Mouse (Mus musculus): ENCODE results near the gene Hmcn1. TPM values are rescaled to one million over a fixed set of nuclear protein-coding genes. Genes with fewer than 3 reads are reported as not detected.

The Hmcn1 gene
- total and polyA plus RNA-seq, 3 experiments: 0.33 TPM; not detected in 2

DNA sequence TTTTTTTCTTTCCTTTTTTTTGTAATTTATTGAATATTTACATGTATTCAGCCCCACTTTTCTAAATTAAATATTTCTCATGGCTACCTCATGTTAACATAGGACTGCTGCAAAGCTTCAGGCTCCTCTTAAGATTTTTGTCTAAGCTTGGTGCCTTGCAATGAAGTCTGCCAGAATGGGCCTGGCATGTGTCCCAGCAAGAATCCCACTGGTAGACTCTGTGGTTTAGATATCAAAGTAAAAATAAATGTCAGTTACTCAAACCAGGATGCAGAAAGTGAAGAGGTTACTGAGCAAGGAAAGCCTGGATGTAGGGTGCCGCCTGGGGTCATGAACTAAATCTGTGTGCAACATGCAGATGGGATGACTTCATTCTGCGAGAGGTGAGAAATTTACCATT, 217.5 kb downstream of the Hmcn1 start:
- Histone ChIP-seq H3K4me1 (ENCODE audit: insufficient read depth, low read depth, low read length) (no peaks in the 10 kb centered on the region), H3K36me3 (replicated peaks) (no peaks in the 10 kb centered on the region), H3K9me3 (replicated peaks) (no peaks in the 10 kb centered on the region), H3K4me3 (ENCODE audit: low read depth, low read length) (no peak overlapping the region), H3K27me3 (ENCODE audit: insufficient read depth, low read length) (peaks cover 2% of the 10 kb centered on the region; the same call in 1 of the 2 replicates)
- ATAC-seq (ENCODE audit: extremely low read depth, insufficient number of reproducible peaks, low FRiP score, poor library complexity, severe bottlenecking) (no peak), DNase-seq (ENCODE audit: low spot score) (no peak)
- TF ChIP-seq CTCF (IDR thresholded peaks at IDR 0.05; ENCODE audit: low read depth, low read length) (no peak), GATA1 (IDR thresholded peaks at IDR 0.05; ENCODE audit: borderline replicate concordance, low read length) (no peak), GATA2 (IDR thresholded peaks at IDR 0.05; ENCODE audit: borderline replicate concordance, low read depth, low read length) (no peak), TAL1 (conservative IDR thresholded peaks at IDR 0.05; ENCODE audit: low read depth, low read length) (no peak), POLR2AphosphoS5 (IDR thresholded peaks at IDR 0.05; ENCODE audit: insufficient replicate concordance, low read depth, low read length) (no peak)

DNA sequence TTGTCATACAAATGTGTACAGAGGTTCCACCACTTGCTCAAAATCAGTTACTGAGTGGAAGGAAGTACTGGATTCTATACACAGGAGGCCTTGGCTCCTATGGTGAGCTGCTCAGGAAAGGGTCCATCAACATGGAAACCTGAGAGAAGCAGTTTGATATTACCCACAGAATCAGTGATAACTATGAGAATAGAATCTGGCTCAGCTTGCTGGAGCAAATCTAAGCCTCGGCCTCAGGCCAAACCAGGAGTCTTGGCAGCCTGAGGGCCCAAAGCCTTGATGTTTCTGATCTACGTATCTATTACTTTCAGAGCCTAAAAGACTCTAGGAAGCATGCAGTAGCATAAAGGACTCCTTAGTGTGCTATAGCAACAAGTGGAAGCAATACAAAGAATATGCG, 220.3 kb downstream of the Hmcn1 start:
- Histone ChIP-seq H3K4me3 (ENCODE audit: low read depth, low read length) (no peak overlapping the region), H3K27me3 (ENCODE audit: insufficient read depth, low read length) (peaks cover 2% of the 10 kb centered on the region; the same call in 1 of the 2 replicates), H3K36me3 (replicated peaks) (no peaks in the 10 kb centered on the region), H3K4me1 (ENCODE audit: insufficient read depth, low read depth, low read length) (no peaks in the 10 kb centered on the region), H3K9me3 (replicated peaks) (no peaks in the 10 kb centered on the region)
- no peak for DNase-seq (ENCODE audit: low spot score)
- ATAC-seq (ENCODE audit: extremely low read depth, insufficient number of reproducible peaks, low FRiP score, poor library complexity, severe bottlenecking): no peak
- TF ChIP-seq GATA1 (IDR thresholded peaks at IDR 0.05; ENCODE audit: borderline replicate concordance, low read length) (no peak), POLR2AphosphoS5 (IDR thresholded peaks at IDR 0.05; ENCODE audit: insufficient replicate concordance, low read depth, low read length) (no peak), CTCF (IDR thresholded peaks at IDR 0.05; ENCODE audit: low read depth, low read length) (no peak)

DNA sequence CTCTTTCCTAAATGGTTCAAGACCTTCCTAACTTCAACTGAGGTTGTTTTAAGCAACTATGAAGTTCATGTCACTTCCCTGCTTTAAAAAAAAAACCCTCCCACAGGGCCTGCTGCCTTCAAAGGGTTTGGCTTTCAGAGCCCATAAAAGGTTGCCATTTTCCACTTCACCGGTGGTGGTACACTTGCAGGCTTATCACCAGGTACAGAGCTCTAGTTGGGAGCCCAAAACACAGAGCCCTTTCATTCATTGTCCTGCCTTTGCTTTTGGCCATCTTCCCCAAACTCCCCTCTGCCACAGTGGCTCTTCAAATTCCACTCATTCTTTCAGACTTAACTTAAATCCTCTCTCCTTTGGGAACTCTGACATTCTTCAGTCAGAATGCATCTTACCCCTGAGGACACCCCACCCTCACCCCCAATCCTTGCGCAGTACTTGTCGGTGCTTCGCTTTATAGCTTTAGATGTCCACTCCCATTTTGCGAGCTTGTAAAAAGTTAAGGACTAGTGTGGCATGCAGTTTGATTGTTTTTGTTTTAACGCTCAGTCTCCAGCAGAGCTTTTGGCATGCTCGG, 222.2 kb downstream of the Hmcn1 start:
- Histone ChIP-seq H3K36me3 (replicated peaks) (no peaks in the 10 kb centered on the region), H3K27me3 (ENCODE audit: insufficient read depth, low read length) (peaks cover 2% of the 10 kb centered on the region; the same call in 1 of the 2 replicates), H3K4me1 (ENCODE audit: insufficient read depth, low read depth, low read length) (no peaks in the 10 kb centered on the region), H3K9me3 (replicated peaks) (no peaks in the 10 kb centered on the region), H3K4me3 (ENCODE audit: low read depth, low read length) (no peak overlapping the region)
- TF ChIP-seq GATA2 (IDR thresholded peaks at IDR 0.05; ENCODE audit: borderline replicate concordance, low read depth, low read length): no peak
- no peak for TF ChIP-seq GATA1 (IDR thresholded peaks at IDR 0.05; ENCODE audit: borderline replicate concordance, low read length)
- TF ChIP-seq POLR2AphosphoS5 (IDR thresholded peaks at IDR 0.05; ENCODE audit: insufficient replicate concordance, low read depth, low read length): no peak
- no peak for ATAC-seq (ENCODE audit: extremely low read depth, insufficient number of reproducible peaks, low FRiP score, poor library complexity, severe bottlenecking)
- DNase-seq (ENCODE audit: low spot score): no peak

DNA sequence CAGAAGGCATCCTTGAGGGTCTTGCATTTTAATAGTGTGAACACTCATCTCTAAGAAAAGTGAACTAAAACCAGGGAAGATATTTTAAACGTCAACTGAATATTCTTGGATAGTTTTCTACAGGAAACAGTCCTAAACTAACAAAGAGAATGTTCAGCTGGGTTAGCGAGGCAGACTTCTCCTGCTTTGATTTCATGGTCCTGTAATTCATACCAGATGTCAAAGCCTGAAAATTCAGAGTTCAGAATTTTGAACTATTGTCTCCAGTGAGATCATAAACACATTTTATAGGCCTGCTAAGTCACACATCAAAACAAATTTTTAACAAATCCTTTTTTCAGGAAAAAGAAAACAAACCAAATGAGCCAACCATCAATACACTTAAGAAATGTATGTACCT, 223.4 kb downstream of the Hmcn1 start:
- H3K4me1 ChIP-seq (ENCODE audit: insufficient read depth, low read depth, low read length): no peaks in the 10 kb centered on the region

DNA sequence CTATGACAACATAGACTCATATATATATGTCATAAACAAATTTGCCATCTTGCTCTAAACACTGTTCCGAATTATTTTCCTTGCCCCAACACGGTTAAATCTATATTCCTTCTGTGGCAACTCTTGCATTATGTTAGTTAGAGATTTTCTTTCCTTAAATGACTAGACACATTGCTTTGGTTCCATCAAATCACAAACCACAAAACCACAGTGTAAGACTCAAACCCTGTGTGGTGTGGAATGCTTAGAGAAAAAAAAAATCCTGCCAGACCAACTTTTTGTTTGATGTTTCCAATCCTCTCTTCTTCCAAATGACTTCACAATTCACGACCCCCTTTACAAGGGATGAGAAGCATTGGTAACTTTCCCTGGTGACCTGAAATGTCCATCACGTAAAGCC, 231.6 kb downstream of the Hmcn1 start:
- no peak for ATAC-seq (ENCODE audit: extremely low read depth, insufficient number of reproducible peaks, low FRiP score, poor library complexity, severe bottlenecking)
- H3K4me1 ChIP-seq (ENCODE audit: insufficient read depth, low read depth, low read length): no peaks in the 10 kb centered on the region
- no peak for DNase-seq (ENCODE audit: low spot score)
- H3K4me3 ChIP-seq (ENCODE audit: low read depth, low read length): no peak overlapping the region
- no peaks in the 10 kb centered on the region for H3K27me3 ChIP-seq (ENCODE audit: insufficient read depth, low read length)
- H3K9me3 ChIP-seq (replicated peaks): no peaks in the 10 kb centered on the region
- TF ChIP-seq TAL1 (conservative IDR thresholded peaks at IDR 0.05; ENCODE audit: low read depth, low read length) (no peak), GATA1 (IDR thresholded peaks at IDR 0.05; ENCODE audit: borderline replicate concordance, low read length) (no peak), POLR2AphosphoS5 (IDR thresholded peaks at IDR 0.05; ENCODE audit: insufficient replicate concordance, low read depth, low read length) (no peak), CTCF (IDR thresholded peaks at IDR 0.05; ENCODE audit: low read depth, low read length) (no peak), GATA2 (IDR thresholded peaks at IDR 0.05; ENCODE audit: borderline replicate concordance, low read depth, low read length) (no peak)
- no peaks in the 10 kb centered on the region for H3K36me3 ChIP-seq (replicated peaks)

More for the DNA sequence above, 223.4 kb downstream of the Hmcn1 start:
- Histone ChIP-seq H3K9me3 (replicated peaks) (no peaks in the 10 kb centered on the region), H3K4me3 (ENCODE audit: low read depth, low read length) (no peak overlapping the region), H3K36me3 (replicated peaks) (no peaks in the 10 kb centered on the region), H3K27me3 (ENCODE audit: insufficient read depth, low read length) (peaks cover 2% of the 10 kb centered on the region; the same call in 1 of the 2 replicates)
- ATAC-seq (ENCODE audit: extremely low read depth, insufficient number of reproducible peaks, low FRiP score, poor library complexity, severe bottlenecking) (no peak), DNase-seq (ENCODE audit: low spot score) (no peak)
- TF ChIP-seq GATA2 (IDR thresholded peaks at IDR 0.05; ENCODE audit: borderline replicate concordance, low read depth, low read length) (no peak), GATA1 (IDR thresholded peaks at IDR 0.05; ENCODE audit: borderline replicate concordance, low read length) (no peak), TAL1 (conservative IDR thresholded peaks at IDR 0.05; ENCODE audit: low read depth, low read length) (no peak), CTCF (IDR thresholded peaks at IDR 0.05; ENCODE audit: low read depth, low read length) (no peak), POLR2AphosphoS5 (IDR thresholded peaks at IDR 0.05; ENCODE audit: insufficient replicate concordance, low read depth, low read length) (no peak)

DNA sequence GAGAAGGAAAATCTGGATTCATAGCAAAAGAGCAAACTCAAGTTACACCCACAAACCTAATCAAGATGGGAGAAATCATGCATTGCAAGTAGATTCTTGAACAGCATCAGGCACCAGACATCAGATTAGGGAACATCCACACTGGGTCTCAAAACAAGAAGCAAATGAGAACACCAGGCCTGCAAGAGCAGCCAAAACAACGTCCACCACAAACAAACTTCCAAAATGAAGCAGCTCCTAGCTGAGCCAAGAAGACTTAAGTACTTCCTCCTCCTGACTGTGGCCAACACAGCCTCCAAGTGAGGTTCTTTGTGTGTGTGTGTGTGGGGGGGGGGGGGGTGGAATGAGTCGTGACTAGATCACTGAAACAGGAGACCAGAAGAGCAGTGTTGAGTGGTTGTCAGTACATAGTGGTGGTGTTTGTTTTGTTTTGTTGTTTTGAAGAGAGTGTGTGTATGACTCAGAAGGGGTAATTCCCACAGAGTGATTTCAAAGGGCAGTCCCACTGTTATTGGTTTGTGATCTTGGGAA, 232.4 kb downstream of the Hmcn1 start:
- DNase-seq (ENCODE audit: low spot score) (no peak), ATAC-seq (ENCODE audit: extremely low read depth, insufficient number of reproducible peaks, low FRiP score, poor library complexity, severe bottlenecking) (no peak)
- no peaks in the 10 kb centered on the region for H3K36me3 ChIP-seq (replicated peaks)
- H3K4me1 ChIP-seq (ENCODE audit: insufficient read depth, low read depth, low read length): no peaks in the 10 kb centered on the region
- H3K27me3 ChIP-seq (ENCODE audit: insufficient read depth, low read length): no peaks in the 10 kb centered on the region
- TF ChIP-seq GATA1 (IDR thresholded peaks at IDR 0.05; ENCODE audit: borderline replicate concordance, low read length): no peak
- no peak for TF ChIP-seq GATA2 (IDR thresholded peaks at IDR 0.05; ENCODE audit: borderline replicate concordance, low read depth, low read length)
- TF ChIP-seq POLR2AphosphoS5 (IDR thresholded peaks at IDR 0.05; ENCODE audit: insufficient replicate concordance, low read depth, low read length): no peak
- TF ChIP-seq TAL1 (conservative IDR thresholded peaks at IDR 0.05; ENCODE audit: low read depth, low read length): no peak
- TF ChIP-seq CTCF (IDR thresholded peaks at IDR 0.05; ENCODE audit: low read depth, low read length): no peak
- no peak overlapping the region for H3K4me3 ChIP-seq (ENCODE audit: low read depth, low read length)
- H3K9me3 ChIP-seq (replicated peaks): no peaks in the 10 kb centered on the region
